Mouse (Mus musculus): Measurements from ENCODE around the gene Olfr1225.

GRCm38 (mm10) chr2:89199948-89200347 lies 25.5 kb upstream of the Olfr1225 start, which contains the start of gene Olfr1226:
- TF ChIP-seq POLR2A (IDR thresholded peaks at IDR 0.05; ENCODE audit: borderline replicate concordance, control insufficient read depth, low read depth, low read length) (no peak), CTCF (IDR thresholded peaks at IDR 0.05; ENCODE audit: control insufficient read depth, insufficient read depth, low read length) (no peak)
